Mouse (Mus musculus) ovary, postnatal 36 days (tissue): ENCODE data around the gene Ssr2.

Source experiments
- DNase-seq: peaks from one replicate; pipeline ENCODE4 v3.0.0; 2022; ENCODE audit warnings: low spot score, mixed read lengths

Gene Ssr2

GRCm38 (mm10) chr3:88541622-88542401 is 33.9 kb upstream of the Ssr2 start:
- no peak for DNase-seq

DNA sequence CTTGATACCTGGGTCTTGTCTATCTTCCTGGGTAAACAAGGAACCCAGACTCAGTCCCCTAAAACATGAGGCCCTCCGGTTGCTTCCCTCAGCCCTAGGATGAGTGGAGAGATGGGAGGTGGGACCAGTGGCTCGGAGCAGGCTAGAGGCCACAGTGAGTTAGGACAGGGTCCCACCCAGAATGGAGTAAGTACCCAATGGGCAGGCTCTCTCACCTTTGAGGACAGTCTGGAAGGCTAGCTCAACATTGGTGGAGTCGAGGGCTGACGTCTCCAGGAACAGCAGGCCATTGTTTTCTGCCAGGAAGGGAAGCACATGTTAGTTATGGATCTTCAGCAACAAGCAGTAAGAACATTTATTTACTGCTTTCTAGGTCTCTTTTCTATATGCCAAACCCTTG is 33.2 kb upstream of the Ssr2 start:
- no peak for DNase-seq

DNA sequence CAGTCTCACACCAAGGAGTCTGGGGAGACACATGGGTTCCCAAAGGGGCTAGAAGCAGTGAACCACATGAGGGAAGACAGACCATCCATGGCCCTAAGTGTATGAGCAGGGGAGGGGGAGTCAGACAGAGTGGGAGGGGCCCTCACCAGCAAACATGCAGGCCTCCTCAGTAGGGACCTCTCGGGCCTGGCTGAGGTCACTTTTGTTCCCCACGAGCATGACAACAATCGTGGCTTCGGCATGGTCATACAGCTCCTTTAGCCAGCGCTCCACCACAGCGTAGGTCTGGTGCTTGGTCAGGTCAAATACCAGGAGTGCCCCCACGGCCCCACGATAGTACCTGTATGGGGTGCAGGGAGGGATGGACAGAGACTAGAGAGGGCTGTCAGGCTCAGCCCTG is 32.5 kb upstream of the Ssr2 start:
- DNase-seq: no peak

- DNase-seq: no peak
These were observed 31.8 kb upstream of the Ssr2 start for GRCm38 (mm10) chr3:88543651-88544410.

- DNase-seq: no peak
These were observed 31.2 kb upstream of the Ssr2 start for GRCm38 (mm10) chr3:88544514-88544913.

GRCm38 (mm10) chr3:88544955-88545591 is 30.6 kb upstream of the Ssr2 start:
- no peak for DNase-seq

- DNase-seq: no peak
These were observed 28.8 kb upstream of the Ssr2 start for GRCm38 (mm10) chr3:88546674-88547418.

- DNase-seq: no peak
These were observed 27.3 kb upstream of the Ssr2 start, which contains the start of gene Rab25 for GRCm38 (mm10) chr3:88548180-88548917. TSS of gene Rab25 (minus strand) at chr3:88548300.

GRCm38 (mm10) chr3:88551586-88551985 is 24.1 kb upstream of the Ssr2 start:
- no peak for DNase-seq

DNA sequence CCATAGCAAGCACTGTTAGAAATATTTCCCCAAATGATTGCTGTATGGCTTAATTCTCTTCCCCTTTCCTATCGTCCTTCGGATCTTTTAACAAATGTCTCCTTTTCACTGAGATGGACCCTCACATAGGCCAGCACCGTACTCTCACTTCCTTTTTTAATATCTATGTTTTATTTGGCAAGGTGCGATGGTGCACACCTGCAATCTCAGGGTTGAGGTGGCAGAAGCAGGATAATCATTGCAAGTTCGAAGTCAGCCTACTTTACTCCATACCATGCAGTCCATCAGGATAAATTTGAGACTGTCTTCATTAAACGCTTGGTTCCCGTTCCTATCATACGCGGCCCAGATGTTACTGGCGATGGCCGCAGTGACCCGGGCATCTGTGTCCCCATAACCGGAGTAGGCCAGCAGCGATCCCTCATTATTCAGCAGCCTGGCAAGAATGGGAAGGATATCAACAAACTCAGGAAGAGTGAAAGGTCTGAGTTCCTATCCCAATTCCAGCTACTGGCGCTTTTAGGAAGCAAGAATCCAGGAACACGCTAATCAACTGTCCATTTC is 23.5 kb upstream of the Ssr2 start:
- DNase-seq: no peak

GRCm38 (mm10) chr3:88552676-88553524 is 22.8 kb upstream of the Ssr2 start, which contains the start of gene Lamtor2:
TSS of gene Lamtor2 (minus strand) at chr3:88553074.
- peak; percentile 97 for DNase-seq

DNA sequence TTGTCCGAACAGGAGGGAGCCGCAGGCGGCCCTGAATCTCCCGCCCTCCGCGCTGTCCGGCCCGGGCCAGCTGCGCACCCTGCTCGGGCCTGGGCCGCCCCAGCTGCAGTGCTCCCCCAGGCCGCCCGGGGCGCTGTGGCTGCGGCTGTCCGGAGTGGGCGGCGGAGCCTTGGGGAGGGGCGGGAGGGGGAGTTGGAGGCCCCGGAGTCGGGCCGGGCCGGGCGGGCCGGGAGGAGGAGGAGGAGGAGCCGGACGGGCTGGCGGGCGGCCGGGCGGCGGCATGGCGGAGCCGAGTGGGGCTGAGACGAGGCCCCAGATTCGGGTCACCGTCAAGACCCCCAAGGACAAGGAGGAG is 22.2 kb upstream of the Ssr2 start, which contains the start of gene Ubqln4:
Gene Ubqln4, plus strand, starts transcription at position 234 of the 355 bp plus-strand sequence.
- DNase-seq: peak; percentile 96

- DNase-seq: no peak
These were observed 21.6 kb upstream of the Ssr2 start for GRCm38 (mm10) chr3:88553880-88554586.

DNA sequence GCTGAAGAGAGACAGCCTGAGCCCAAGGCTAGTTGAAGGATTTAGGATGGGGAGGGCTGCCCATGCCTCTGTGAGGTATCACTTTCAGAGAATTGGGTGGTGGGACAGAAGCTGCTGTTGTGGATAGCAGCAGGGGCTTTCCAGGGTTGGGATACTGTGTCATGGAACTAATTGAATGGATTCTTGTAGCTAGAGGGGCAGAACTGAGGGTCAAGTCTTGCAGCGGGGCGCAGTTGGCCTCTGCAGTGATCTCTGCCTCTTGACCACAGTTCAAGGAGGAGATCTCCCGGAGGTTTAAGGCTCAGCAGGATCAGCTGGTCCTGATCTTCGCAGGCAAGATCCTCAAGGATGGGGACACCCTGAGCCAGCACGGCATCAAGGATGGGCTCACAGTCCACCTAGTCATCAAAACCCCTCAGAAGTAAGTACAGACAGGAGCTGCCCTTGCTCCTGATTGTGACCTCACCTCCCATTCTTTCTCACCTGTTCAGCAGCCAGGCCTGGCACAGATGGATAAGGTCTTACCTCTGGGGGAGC is 20.5 kb upstream of the Ssr2 start:
- DNase-seq: no peak

- no peak for DNase-seq
These were observed 19.9 kb upstream of the Ssr2 start for GRCm38 (mm10) chr3:88555731-88556130.

- no peak for DNase-seq
These were observed 19.1 kb upstream of the Ssr2 start for GRCm38 (mm10) chr3:88556616-88557015.

DNA sequence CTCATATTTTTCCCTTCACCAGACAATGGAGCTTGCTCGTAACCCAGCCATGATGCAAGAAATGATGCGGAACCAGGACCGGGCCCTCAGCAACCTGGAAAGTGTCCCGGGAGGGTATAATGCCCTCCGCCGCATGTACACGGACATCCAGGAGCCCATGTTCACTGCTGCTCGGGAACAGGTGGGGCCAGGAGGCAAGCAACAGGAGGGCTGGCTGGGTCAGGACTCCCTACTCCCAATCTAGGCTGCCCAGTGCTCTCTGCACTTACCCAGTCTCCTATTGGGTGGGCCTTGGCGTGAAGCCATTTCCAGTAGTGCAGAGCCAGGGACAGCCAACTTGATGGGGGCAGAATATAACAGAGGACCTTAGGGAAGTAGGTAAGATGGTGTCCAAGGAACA is 16.1 kb upstream of the Ssr2 start:
- no peak for DNase-seq

DNA sequence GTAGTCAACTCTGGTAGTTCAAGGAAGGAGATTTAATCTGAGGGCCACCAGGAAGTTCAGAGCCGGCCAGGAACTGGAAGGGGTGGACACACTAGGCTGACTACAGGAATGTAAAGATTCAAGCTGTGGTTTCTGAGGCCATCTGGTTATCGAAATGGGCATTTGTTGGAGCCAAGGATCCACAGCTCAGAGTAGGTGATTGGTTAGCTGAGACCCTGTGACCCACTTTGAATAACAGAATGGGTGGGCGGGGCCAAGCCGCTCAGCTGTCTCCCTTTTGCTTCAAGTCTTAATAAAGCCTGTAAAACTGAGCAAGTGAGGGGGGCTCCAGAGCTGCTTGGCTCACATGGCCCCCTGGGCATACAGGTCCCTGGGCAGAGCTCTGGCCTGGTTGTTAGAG is 13.7 kb upstream of the Ssr2 start:
- no peak for DNase-seq

GRCm38 (mm10) chr3:88563442-88563841 is 12.2 kb upstream of the Ssr2 start:
- no peak for DNase-seq
